Mouse (Mus musculus) heart, embryonic 12.5 days (tissue): ENCODE measurements around the gene Foxe1. TPM values are rescaled to one million over a fixed set of nuclear protein-coding genes. Genes with fewer than 3 reads are reported as not detected.

Experiments used
- ATAC-seq: fragments of 200-750 bp; cut with Nextera tagmentation; 2 replicates; pipeline ENCODE4 v1.8.0; 2017; ENCODE audit warnings: moderate TSS enrichment, moderate library complexity; ENCODE audit not compliant: insufficient number of reproducible peaks, low FRiP score
- H3K27ac ChIP-seq: fragments of 300-500 bp; sonication (generic); 2 replicates; pipeline ENCODE4 v1.5.1; 2016; ENCODE audit warnings: mild to moderate bottlenecking, moderate library complexity; ENCODE audit not compliant: poor library complexity, severe bottlenecking
- H3K27me3 ChIP-seq: fragments of 300-500 bp; sonication (generic); replicated peaks from 2 replicates; pipeline ENCODE4 v1.6.1; 2016; ENCODE audit warnings: mild to moderate bottlenecking, moderate library complexity
- H3K36me3 ChIP-seq: fragments of 300-500 bp; sonication (generic); 2 replicates; pipeline ENCODE4 v1.6.1; 2016; ENCODE audit warnings: mild to moderate bottlenecking, moderate library complexity
- H3K4me1 ChIP-seq: fragments of 300-500 bp; sonication (generic); replicated peaks from 2 replicates; pipeline ENCODE4 v1.6.1; 2016; ENCODE audit warnings: mild to moderate bottlenecking
- H3K4me2 ChIP-seq: fragments of 300-500 bp; sonication (generic); 2 replicates; pipeline ENCODE4 v1.6.1; 2016; ENCODE audit warnings: mild to moderate bottlenecking, moderate library complexity
- H3K4me3 ChIP-seq: fragments of 300-500 bp; sonication (generic); 2 replicates; pipeline ENCODE4 v1.5.1; 2016; ENCODE audit warnings: mild to moderate bottlenecking
- H3K9ac ChIP-seq: fragments of 300-500 bp; sonication (generic); 2 replicates; pipeline ENCODE4 v1.6.1; 2016; ENCODE audit warnings: mild to moderate bottlenecking, moderate library complexity
- H3K9me3 ChIP-seq: fragments of 300-500 bp; sonication (generic); replicated peaks from 2 replicates; pipeline ENCODE4 v1.6.1; 2016; ENCODE audit warnings: mild to moderate bottlenecking, moderate library complexity
- WGBS: fragments of 180-500 bp; shearing (Covaris S2); methylation state at CpG from one replicate; pipeline ENCODE4 v1.1.7; 2016; 5-methylcytosine and 5-hydroxymethylcytosine counted together
- polyA plus RNA-seq: library from polyadenylated mRNA; unstranded; fragments of >200 nt; fragmentation: Nextera tagmentation; extraction: Ambion mirVana; gene quantifications from 2 replicates; pipeline ENCODE4 v1.2.1, GENCODE M21; 2016

Foxe1 gene
- polyA plus RNA-seq, 1 experiment from 2014 or later = not detected

- peaks cover 16% of the 10 kb centered on the region for H3K4me1 ChIP-seq
- H3K36me3 ChIP-seq = no peaks in the 10 kb centered on the region
- H3K4me2 ChIP-seq = no peak overlapping the region
- H3K27ac ChIP-seq = no peak overlapping the region
- 3% methylated on average over 41 of the region's 41 CpGs for WGBS
- H3K9ac ChIP-seq = no peak overlapping the region
- H3K9me3 ChIP-seq = no peaks in the 10 kb centered on the region
- peaks cover 92% of the 10 kb centered on the region for H3K27me3 ChIP-seq
- no peak overlapping the region for H3K4me3 ChIP-seq
- ATAC-seq = no peak
Observed at GRCm38 (mm10) chr4:46347580-46348515, 4.4 kb downstream of the Foxe1 start.

- H3K4me3 ChIP-seq = no peak overlapping the region
- no peak overlapping the region for H3K9ac ChIP-seq
- peaks cover 16% of the 10 kb centered on the region for H3K4me1 ChIP-seq
- H3K27me3 ChIP-seq = peaks cover 88% of the 10 kb centered on the region
- H3K9me3 ChIP-seq = no peaks in the 10 kb centered on the region
- no peak overlapping the region for H3K4me2 ChIP-seq
- 28% methylated on average over 9 of the region's 9 CpGs for WGBS
- no peak for ATAC-seq
- H3K36me3 ChIP-seq = no peaks in the 10 kb centered on the region
- no peak overlapping the region for H3K27ac ChIP-seq
Observed at GRCm38 (mm10) chr4:46348897-46349296, 5.5 kb downstream of the Foxe1 start.

- Histone ChIP-seq H3K4me3 (no peak overlapping the region), H3K27me3 (peaks cover 85% of the 10 kb centered on the region), H3K4me2 (no peak overlapping the region), H3K9me3 (no peaks in the 10 kb centered on the region), H3K27ac (no peak overlapping the region), H3K36me3 (no peaks in the 10 kb centered on the region), H3K4me1 (peaks cover 12% of the 10 kb centered on the region), H3K9ac (no peak overlapping the region)
- 53% methylated on average over 5 of the region's 5 CpGs for WGBS
- no peak for ATAC-seq
Observed at GRCm38 (mm10) chr4:46349530-46349929, 6.1 kb downstream of the Foxe1 start.

GRCm38 (mm10) chr4:46353045-46353444 is 9.6 kb downstream of the Foxe1 start:
- Histone ChIP-seq H3K27me3 (peaks cover 75% of the 10 kb centered on the region), H3K4me3 (no peak overlapping the region), H3K9me3 (no peaks in the 10 kb centered on the region), H3K36me3 (no peaks in the 10 kb centered on the region), H3K4me2 (no peak overlapping the region), H3K27ac (no peak overlapping the region), H3K4me1 (peaks cover 6% of the 10 kb centered on the region), H3K9ac (no peak overlapping the region)
- no peak for ATAC-seq
- 16% methylated on average over 10 of the region's 10 CpGs for WGBS

DNA sequence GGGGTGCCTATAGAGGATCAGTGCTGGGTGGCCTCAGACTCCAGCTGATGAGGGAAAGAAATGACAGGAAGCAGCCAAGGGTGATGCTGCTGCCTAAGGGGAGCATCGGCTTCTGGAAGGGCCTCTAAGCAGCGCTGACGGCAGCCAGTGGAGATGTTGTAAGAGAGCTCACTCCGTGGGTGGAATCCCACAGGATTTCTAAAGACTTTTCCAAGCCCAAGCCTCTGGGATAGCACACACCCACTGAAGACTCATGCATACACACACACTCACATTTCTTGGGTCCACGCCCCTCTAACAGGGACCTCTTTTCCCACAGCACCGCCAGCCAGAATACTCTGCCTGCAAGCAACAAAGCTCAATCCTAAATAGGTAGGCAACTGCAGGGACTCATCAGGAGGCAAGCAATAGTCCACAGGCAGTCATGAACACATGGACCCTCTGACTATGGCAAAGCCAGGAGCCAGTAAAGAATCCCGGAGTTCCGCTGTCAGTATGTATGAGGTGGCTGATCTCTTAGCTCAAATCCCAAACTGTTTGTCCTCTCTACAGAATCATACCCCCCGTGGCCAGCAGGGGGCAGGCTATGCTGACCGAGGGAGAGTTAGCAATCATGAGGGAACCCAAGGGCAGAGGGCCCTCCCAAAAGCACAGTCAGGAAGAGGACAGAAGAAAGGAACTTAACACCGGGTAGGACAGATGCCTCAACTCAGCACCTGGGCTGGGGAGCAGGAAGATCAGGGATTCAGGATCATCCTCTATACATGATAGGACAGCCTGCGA is 13.1 kb downstream of the Foxe1 start:
- Histone ChIP-seq H3K4me1 (peaks cover 9% of the 10 kb centered on the region), H3K4me3 (no peak overlapping the region), H3K27me3 (peaks cover 42% of the 10 kb centered on the region), H3K36me3 (no peaks in the 10 kb centered on the region), H3K4me2 (no peak overlapping the region), H3K9me3 (no peaks in the 10 kb centered on the region), H3K9ac (no peak overlapping the region), H3K27ac (no peak overlapping the region)
- no peak for ATAC-seq
- 49% methylated on average over 12 of the region's 12 CpGs for WGBS

- no peak overlapping the region for H3K4me2 ChIP-seq
- H3K27me3 ChIP-seq = peaks cover 19% of the 10 kb centered on the region
- no peak for ATAC-seq
- no peaks in the 10 kb centered on the region for H3K36me3 ChIP-seq
- no peak overlapping the region for H3K4me3 ChIP-seq
- WGBS = 68% methylated on average over 12 of the region's 12 CpGs
- H3K4me1 ChIP-seq = 0 out of 2 replicates have a peak, but pooled peaks cover 3% of the 10 kb centered on the region
- no peak overlapping the region for H3K9ac ChIP-seq
- peaks cover 5% of the 10 kb centered on the region for H3K9me3 ChIP-seq
- no peak overlapping the region for H3K27ac ChIP-seq
Observed at GRCm38 (mm10) chr4:46359539-46360253, 16.3 kb downstream of the Foxe1 start.

DNA sequence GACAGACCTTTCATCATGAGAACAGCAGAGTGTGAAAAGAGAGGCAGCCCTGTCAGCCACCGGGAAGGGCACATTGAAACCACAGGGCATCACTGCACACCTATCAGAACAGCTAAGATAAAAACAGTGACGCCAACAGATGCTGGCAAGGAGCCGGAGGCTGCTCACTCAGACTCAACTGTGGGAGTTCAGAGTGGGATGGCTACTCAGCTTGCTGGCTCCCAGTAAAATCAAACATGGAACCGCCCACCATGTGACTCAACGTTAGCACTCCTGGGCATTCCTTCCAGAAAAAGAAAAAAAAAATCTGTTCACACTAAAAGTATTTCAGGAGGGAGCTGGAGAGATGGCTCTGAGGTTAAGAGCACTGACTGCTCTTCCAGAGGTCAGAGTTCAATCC is 17.8 kb downstream of the Foxe1 start:
- Histone ChIP-seq H3K4me1 (0 out of 2 replicates have a peak, but pooled peaks cover 3% of the 10 kb centered on the region), H3K4me2 (no peak overlapping the region), H3K27ac (no peak overlapping the region), H3K9me3 (peaks cover 5% of the 10 kb centered on the region), H3K36me3 (no peaks in the 10 kb centered on the region), H3K4me3 (no peak overlapping the region), H3K27me3 (peaks cover 9% of the 10 kb centered on the region), H3K9ac (no peak overlapping the region)
- ATAC-seq = 0 out of 2 replicates have a peak, but pooled peaks have one; percentile 29
- 24% methylated on average over 5 of the region's 5 CpGs for WGBS

DNA sequence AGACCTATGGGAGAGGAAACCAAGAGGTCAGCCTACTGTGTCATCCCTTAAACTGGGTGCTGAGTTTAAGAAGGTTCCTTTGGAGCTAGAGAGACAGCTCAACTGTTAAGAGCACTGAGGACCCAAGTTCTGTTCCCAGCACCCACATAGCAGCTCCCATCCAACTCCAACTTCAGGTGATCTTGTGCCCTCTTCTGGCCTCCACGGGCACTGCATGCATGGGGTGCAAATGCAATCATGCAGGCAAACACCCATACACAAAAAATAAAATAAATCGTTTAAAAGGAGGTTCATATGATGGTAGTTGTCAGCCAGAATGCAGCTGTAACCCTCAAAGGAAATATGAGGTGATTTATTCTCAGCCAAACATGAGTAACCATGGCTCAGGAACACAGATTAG is 21.0 kb downstream of the Foxe1 start:
- WGBS = 80% methylated on average over 2 of the region's 2 CpGs
- H3K9ac ChIP-seq = no peak overlapping the region
- no peak overlapping the region for H3K4me2 ChIP-seq
- H3K4me3 ChIP-seq = no peak overlapping the region
- peaks cover 7% of the 10 kb centered on the region; the same call in 1 of the 2 replicates for H3K4me1 ChIP-seq
- no peaks in the 10 kb centered on the region for H3K36me3 ChIP-seq
- peaks cover 10% of the 10 kb centered on the region for H3K9me3 ChIP-seq
- peaks cover 28% of the 10 kb centered on the region for H3K27me3 ChIP-seq
- no peak overlapping the region for H3K27ac ChIP-seq
- no peak for ATAC-seq

DNA sequence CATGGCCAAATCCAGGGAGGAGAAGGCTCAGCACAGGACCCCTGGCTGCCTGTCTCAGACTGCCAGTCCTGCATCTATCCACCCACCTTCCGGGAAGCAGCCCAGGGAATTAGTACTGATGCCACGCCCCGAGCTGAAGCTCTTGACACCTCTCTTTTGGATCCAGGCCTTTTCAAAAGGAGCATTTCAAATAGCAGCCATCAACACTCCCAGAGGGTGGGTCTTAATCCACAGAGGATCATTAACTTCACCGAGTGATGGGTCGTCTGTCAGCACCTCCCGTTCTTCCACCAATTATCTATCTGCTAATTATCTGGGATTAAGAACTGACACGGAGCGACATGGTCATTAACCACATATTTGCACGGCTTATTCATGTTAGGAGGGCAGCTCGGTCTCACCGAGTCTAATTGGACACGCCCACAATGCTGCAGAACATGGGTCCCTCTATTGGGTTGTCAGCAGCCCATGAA is 24.1 kb downstream of the Foxe1 start:
- H3K4me3 ChIP-seq = no peak overlapping the region
- H3K9me3 ChIP-seq = peaks cover 10% of the 10 kb centered on the region
- no peaks in the 10 kb centered on the region for H3K36me3 ChIP-seq
- ATAC-seq = no peak
- 8% methylated on average over 12 of the region's 12 CpGs for WGBS
- H3K4me2 ChIP-seq = peak overlapping the region; percentile 4; the same call in 1 of the 2 replicates
- no peak overlapping the region for H3K9ac ChIP-seq
- no peak overlapping the region for H3K27ac ChIP-seq
- peaks cover 22% of the 10 kb centered on the region for H3K4me1 ChIP-seq
- peaks cover 30% of the 10 kb centered on the region for H3K27me3 ChIP-seq

DNA sequence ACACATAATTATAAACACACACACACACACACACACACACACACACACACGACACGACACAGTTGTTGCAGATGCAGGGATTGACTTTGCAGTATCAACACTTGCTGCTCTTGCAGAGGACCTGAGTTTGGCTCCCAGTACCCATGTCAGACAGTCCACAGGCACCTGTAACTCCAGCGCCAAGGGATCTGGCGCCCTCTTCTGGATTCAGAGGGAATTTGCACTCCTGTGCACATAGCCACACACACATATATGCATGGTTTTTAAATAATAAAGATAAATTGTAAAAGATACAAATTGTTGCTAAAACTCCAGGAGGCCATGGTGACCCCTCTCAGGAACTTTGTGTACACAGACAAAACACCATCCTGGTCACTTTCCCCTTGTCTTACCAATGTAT is 25.7 kb downstream of the Foxe1 start:
- ATAC-seq = no peak
- H3K4me3 ChIP-seq = no peak overlapping the region
- H3K4me2 ChIP-seq = no peak overlapping the region

More for the DNA sequence above, 25.7 kb downstream of the Foxe1 start:
- Histone ChIP-seq H3K36me3 (no peaks in the 10 kb centered on the region), H3K27me3 (peaks cover 30% of the 10 kb centered on the region), H3K9me3 (peaks cover 9% of the 10 kb centered on the region), H3K4me1 (peaks cover 22% of the 10 kb centered on the region), H3K27ac (no peak overlapping the region), H3K9ac (no peak overlapping the region)
- 63% methylated on average over 4 of the region's 4 CpGs for WGBS
